Mouse (Mus musculus) olfactory bulb, adult 2 months (tissue): Measurements from ENCODE around the gene Zfr2. TPM values are rescaled to one million over a fixed set of nuclear protein-coding genes. Genes with fewer than 3 reads are reported as not detected.
"Not testable (repeated sequence)": the region's sequence is repeated elsewhere in the genome, so short reads cannot be mapped to it uniquely, and the experiment has no call there.

Source experiments
- H3K27ac ChIP-seq: fragments of 200-500 bp; 2 replicates; pipeline ENCODE4 v1.5.1; 2012; ENCODE audit warnings: low read depth, low read length; ENCODE audit not compliant: insufficient read depth
- H3K4me1 ChIP-seq: fragments of 200-500 bp; 2 replicates; pipeline ENCODE4 v1.6.1; 2012; ENCODE audit warnings: low read length; ENCODE audit not compliant: control insufficient read depth, insufficient read depth
- H3K4me3 ChIP-seq: fragments of 200-500 bp; 2 replicates; pipeline ENCODE4 v1.5.1; 2012; ENCODE audit warnings: mild to moderate bottlenecking, low read depth, low read length, moderate library complexity; ENCODE audit not compliant: insufficient read depth
- CTCF ChIP-seq: fragments of 200-500 bp; IDR thresholded peaks from 2 replicates; pipeline ENCODE4 v1.5.1; 2012; ENCODE audit warnings: low read depth, mild to moderate bottlenecking, low read length, moderate library complexity; ENCODE audit not compliant: insufficient read depth
- POLR2A ChIP-seq: fragments of 200-500 bp; IDR thresholded peaks from 2 replicates; pipeline ENCODE4 v1.6.1; 2012; ENCODE audit warnings: mild to moderate bottlenecking, low read depth, low read length, moderate library complexity; ENCODE audit not compliant: insufficient read depth
- WGBS: fragments of 180-500 bp; shearing (Covaris S2); methylation state at CpG from one replicate; pipeline ENCODE4 v1.1.7; 2018; 5-methylcytosine and 5-hydroxymethylcytosine counted together
- polyA plus RNA-seq: library from polyadenylated mRNA; stranded (reverse); fragments of >200 nt; gene quantifications from 2 replicates; pipeline ENCODE4 v1.2.4, GENCODE M21; 2012; ENCODE audit warnings: low replicate concordance; ENCODE audit not compliant: missing spikeins, insufficient read depth, insufficient read length

Gene Zfr2
- polyA plus RNA-seq, 1 experiment = not detected

- TF ChIP-seq POLR2A (no peak), CTCF (peak; percentile 79)
- peaks cover 8% of the 10 kb centered on the region for H3K4me1 ChIP-seq
- H3K27ac ChIP-seq = no peak overlapping the region
- no peak overlapping the region for H3K4me3 ChIP-seq
- 25% methylated on average over 7 of the region's 7 CpGs for WGBS
These were observed 15.0 kb upstream of the Zfr2 start for GRCm38 (mm10) chr10:81217964-81218363.

- no peak overlapping the region for H3K4me3 ChIP-seq
- 59% methylated on average over 5 of the region's 5 CpGs for WGBS
- H3K27ac ChIP-seq = no peak overlapping the region
- H3K4me1 ChIP-seq = peaks cover 17% of the 10 kb centered on the region
- TF ChIP-seq CTCF (no peak), POLR2A (no peak)
These were observed 11.4 kb upstream of the Zfr2 start for GRCm38 (mm10) chr10:81221402-81222015.

GRCm38 (mm10) chr10:81223731-81224130 is 9.2 kb upstream of the Zfr2 start:
- not testable (repeated sequence) for H3K4me3 ChIP-seq, H3K27ac ChIP-seq
- peaks cover 20% of the 10 kb centered on the region for H3K4me1 ChIP-seq
- WGBS = 61% methylated on average over 2 of the region's 2 CpGs

GRCm38 (mm10) chr10:81229735-81230437 is 3.1 kb upstream of the Zfr2 start:
- no peak for TF ChIP-seq POLR2A
- no peak for TF ChIP-seq CTCF
- Histone ChIP-seq H3K27ac (peak overlapping the region; percentile 90), H3K4me1 (peaks cover 30% of the 10 kb centered on the region), H3K4me3 (peak overlapping the region; percentile 59)
- WGBS = 2% methylated on average over 20 of the region's 20 CpGs

GRCm38 (mm10) chr10:81230438-81231332 is 2.3 kb upstream of the Zfr2 start, which contains the start of gene Atcay:
Gene Atcay (minus strand): TSS chr10:81230833.
- Histone ChIP-seq H3K4me3 (peak within 1 kb of the TSS; percentile 59), H3K4me1 (peaks cover 28% of the 10 kb centered on the region), H3K27ac (peak within 1 kb of the TSS; percentile 90)
- 3% methylated on average over 27 of the region's 27 CpGs for WGBS
- TF ChIP-seq CTCF (peak; percentile 33; the same call in 1 of the 2 replicates), POLR2A (peak; percentile 92)

GRCm38 (mm10) chr10:81231436-81231835 is 1.5 kb upstream of the Zfr2 start:
- Histone ChIP-seq H3K4me1 (peaks cover 30% of the 10 kb centered on the region), H3K4me3 (peak overlapping the region; percentile 59), H3K27ac (peak overlapping the region; percentile 84; the same call in 1 of the 2 replicates)
- 27% methylated on average over 7 of the region's 7 CpGs for WGBS
- no peak for TF ChIP-seq POLR2A
- TF ChIP-seq CTCF = no peak

- H3K4me3 ChIP-seq = peak overlapping the region; percentile 55
- H3K27ac ChIP-seq = peak overlapping the region; percentile 37; the same call in 1 of the 2 replicates
- under 1% methylated on average over 25 of the region's 28 CpGs for WGBS
- TF ChIP-seq CTCF (no peak), POLR2A (no peak)
- peaks cover 44% of the 10 kb centered on the region for H3K4me1 ChIP-seq
These were observed 251 bp downstream of the Zfr2 start for GRCm38 (mm10) chr10:81233226-81233585.

- no peak for TF ChIP-seq CTCF
- TF ChIP-seq POLR2A = no peak
- no peak overlapping the region for H3K4me3 ChIP-seq
- peaks cover 40% of the 10 kb centered on the region for H3K4me1 ChIP-seq
- no peak overlapping the region for H3K27ac ChIP-seq
- 50% methylated on average over 6 of the region's 6 CpGs for WGBS
These were observed 1.3 kb downstream of the Zfr2 start for GRCm38 (mm10) chr10:81234206-81234605.
